Mouse (Mus musculus) spleen, adult 2 months (tissue): ENCODE measurements at regions not wholly inside any gene's neighbourhood (a gene's known extent, or its start where the extent isn't known, plus 50 kb on each side); places are given as distances from the start of the nearest gene placed in this dataset.

Experiments used
- CTCF ChIP-seq: fragments of 200-500 bp; IDR thresholded peaks from 2 replicates; pipeline ENCODE4 v1.5.1; 2011; ENCODE audit warnings: mild to moderate bottlenecking, inconsistent platforms; ENCODE audit not compliant: insufficient read depth, insufficient read length, insufficient replicate concordance; ENCODE audit errors: extremely low read depth
- POLR2A ChIP-seq: fragments of 200-500 bp; IDR thresholded peaks from 2 replicates; pipeline ENCODE4 v1.6.1; 2011; ENCODE audit warnings: low read depth, low read length, inconsistent platforms

DNA sequence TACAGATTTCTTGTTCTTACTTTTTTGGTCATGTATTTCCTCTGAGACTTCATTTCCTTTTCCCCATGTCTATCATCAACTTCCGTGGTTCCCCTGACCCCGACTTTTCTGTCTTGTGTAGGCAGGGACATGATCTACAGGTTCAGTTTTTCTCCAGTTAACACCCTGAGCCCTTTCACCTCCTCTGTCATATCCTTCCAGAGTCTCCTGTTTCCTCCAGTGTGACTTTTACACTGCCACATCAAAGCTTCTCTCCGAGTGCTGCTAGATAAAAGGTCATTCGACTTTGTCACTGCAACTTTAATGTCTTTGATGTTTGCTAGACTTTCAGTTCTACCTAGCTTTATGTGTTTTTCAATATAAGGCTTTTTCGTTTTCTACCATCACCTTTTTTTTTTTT, 72.5 kb downstream of the Phlda1 start:
- TF ChIP-seq CTCF (no peak), POLR2A (no peak)
